Mouse (Mus musculus): ENCODE results near the gene Pes1. TPM values are rescaled to one million over a fixed set of nuclear protein-coding genes. Genes with fewer than 3 reads are reported as not detected.
"Not testable (repeated sequence)": the region's sequence is repeated elsewhere in the genome, so short reads cannot be mapped to it uniquely, and the experiment has no call there.

Pes1 gene
- 10 to 100 TPM; 62.1 to 73.2 TPM for total RNA-seq (2021)
- 29.7 and 38.6 TPM in 2 replicates for polyA plus RNA-seq (2012; rRNA removed)
- long read RNA-seq, transcript Pes1-201 (15 exons, 2,911 nt) = major isoform, 38 of 41 reads
- long read RNA-seq, partial matches to known transcripts = 1 of 41 reads
- long read RNA-seq, other reads (novel, unspliced or antisense) = 2 of 41 reads

GRCm38 (mm10) chr11:3963610-3964415, at the start of gene Pes1:
Pes1 (plus strand) TSS chr11:3963975.
- peak; percentile 87 for DNase-seq

GRCm38 (mm10) chr11:3914109-3914840, 49.5 kb upstream of the Pes1 start, which contains the start of gene Slc35e4:
Slc35e4 (minus strand) TSS chr11:3914664.
- peak; percentile 85 for DNase-seq

GRCm38 (mm10) chr11:3918738-3919137, 45.0 kb upstream of the Pes1 start:
- DNase-seq = no peak

DNA sequence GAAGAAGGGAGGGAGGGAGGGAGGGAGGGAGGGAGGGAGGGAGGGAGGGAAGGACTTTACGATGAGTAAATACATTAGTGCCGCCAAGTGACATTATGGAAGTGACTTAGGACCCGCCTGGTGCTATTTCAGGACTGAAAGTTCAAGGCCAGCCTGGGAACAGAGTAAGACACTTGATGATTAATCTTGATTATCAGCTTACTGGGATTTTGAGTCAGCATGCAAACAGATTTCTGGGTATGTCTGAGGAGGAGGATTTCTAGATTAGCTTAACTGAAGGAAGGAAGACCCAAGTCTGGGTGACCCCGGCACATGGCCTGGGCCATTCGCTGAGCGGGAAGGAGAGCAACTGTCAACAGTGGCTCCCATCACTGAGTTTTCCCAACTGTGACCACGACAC, 43.3 kb upstream of the Pes1 start:
- DNase-seq = peak; percentile 82

DNA sequence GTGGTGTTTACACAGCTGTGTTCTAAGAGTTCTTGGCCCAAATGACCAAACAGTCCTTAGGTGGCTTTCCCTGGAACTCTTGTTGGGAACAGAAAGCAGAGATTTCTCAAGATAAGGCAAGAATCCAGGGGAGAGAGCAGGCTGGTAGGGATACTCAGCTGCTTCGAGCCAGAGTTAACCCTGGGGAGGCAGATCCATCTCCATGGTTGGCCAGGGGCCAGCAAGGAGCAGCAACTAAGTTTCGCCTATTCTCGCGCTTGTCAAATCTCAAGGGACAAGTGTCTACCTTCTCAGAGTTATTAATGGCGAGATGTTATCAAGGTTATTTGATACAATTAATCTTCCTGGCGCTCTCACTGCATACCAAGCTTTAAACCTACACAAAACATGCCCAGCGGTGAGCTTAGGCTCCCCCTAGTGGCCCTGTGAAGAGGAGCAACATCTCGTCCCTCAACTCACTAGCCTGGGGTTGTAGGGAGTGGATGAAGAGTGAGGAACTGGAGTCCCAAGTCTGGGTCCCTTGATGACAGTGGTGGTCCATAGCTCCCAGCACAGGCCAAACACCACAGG, 42.4 kb upstream of the Pes1 start:
- peak; percentile 67 for DNase-seq

GRCm38 (mm10) chr11:3922115-3922514, 41.7 kb upstream of the Pes1 start:
- no peak for DNase-seq

GRCm38 (mm10) chr11:3922731-3923130, 41.0 kb upstream of the Pes1 start:
- DNase-seq = no peak

DNA sequence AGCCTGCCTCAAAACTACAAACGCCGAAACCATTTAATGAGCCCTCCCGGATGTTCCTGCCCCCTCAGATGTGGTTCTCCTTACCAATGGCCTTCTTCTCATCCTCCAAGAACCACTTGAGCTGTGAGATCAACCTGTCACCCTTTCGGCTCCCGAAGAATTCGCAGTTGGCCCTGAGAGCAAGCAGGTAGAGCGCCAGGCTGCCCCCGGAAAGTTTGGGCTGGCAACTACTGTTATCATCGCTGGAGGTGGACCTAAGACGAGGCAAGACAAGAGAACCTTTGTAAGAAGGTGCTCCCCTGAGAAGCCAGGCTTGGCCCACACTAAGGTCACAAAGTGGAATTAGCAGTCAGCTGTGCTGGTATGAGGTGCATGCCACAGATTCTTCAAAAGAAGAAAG, 37.9 kb upstream of the Pes1 start:
- no peak for DNase-seq

DNA sequence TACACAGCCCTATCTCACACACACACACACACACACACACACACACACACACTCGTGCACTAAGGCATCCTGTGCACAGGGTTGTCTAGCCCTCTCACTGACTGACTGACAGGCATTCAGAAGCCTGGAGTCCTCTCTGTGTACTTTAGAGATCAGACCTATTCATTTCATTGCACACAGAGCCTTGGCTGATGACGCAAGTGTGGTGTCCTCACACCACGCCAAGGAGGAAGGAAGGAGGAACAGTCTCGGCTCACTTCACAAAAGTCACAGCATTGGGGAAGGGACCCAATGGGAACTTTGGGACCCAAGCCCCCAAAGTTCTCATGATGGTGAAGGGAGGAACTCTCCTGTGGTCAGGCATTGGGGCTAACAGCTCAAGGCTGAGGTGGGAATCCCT, 33.8 kb upstream of the Pes1 start:
- DNase-seq = no peak

GRCm38 (mm10) chr11:3930931-3931330, 32.8 kb upstream of the Pes1 start:
- DNase-seq = no peak

- DNase-seq = peak; percentile 94
Observed at GRCm38 (mm10) chr11:3931511-3932211, 32.1 kb upstream of the Pes1 start, which contains the start of gene Tcn2. Tcn2 (minus strand) TSS chr11:3932159.

GRCm38 (mm10) chr11:3933756-3934285, 30.0 kb upstream of the Pes1 start:
- no peak for DNase-seq

- DNase-seq = no peak
Observed at GRCm38 (mm10) chr11:3935135-3935534, 28.6 kb upstream of the Pes1 start.

DNA sequence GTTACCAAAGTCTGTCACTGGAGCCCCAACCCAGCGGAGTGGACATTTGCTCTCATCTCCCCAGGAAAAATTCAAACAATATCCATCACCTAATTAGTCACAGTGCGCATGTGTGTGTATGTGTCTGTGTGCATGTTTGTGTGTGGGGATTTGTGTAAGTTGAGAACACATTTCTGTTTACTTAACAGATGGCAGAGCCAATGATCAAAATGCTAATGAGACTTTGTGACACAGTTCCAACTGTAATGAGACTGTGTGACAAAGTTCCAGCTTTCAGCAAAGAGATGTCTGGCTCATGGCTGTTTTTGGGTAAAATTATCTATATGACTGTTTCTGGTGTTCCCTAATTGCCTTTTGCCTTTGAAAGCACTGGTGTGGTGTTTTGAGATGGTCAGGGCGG, 27.5 kb upstream of the Pes1 start:
- no peak for DNase-seq

GRCm38 (mm10) chr11:3937321-3937874, 26.4 kb upstream of the Pes1 start:
- DNase-seq = no peak

DNA sequence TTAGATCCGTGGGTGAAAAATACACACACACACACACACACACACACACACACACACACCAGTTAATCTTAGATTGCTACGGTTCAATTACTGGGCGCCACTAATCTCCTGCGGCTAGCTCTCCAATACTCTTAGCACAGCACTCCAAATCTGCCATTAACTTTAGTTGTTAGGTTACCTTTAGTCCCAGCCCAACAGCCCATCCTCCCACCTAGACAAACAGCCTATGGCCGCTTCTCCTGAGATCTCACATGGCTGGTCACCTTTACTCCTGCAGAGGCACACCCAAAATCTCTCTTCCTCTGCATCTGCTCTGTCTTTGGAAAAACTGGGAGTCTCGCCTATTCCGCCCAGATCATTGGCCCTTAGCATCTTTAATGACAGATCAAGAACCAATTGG, 22.4 kb upstream of the Pes1 start:
- DNase-seq = no peak

DNA sequence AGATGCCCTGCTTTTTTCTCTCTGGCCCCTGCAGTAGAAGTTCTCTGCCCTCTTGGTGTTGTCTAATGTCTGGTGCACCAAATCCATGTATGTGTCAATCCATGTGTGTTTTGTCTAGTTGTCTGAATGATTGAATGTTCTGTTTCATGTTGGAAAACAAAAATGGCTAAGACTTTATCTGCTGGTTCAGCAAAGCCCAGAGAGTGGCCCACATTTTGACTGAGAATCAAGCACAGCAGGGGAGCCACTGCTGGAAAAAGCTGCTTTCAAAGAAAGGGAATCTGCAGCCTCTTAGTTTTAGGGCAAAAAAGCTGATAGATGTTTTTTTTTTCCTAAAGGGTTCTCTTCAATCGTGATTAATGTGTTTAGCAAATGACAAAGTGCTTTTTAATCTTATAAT, 17.4 kb upstream of the Pes1 start:
- DNase-seq = no peak

DNA sequence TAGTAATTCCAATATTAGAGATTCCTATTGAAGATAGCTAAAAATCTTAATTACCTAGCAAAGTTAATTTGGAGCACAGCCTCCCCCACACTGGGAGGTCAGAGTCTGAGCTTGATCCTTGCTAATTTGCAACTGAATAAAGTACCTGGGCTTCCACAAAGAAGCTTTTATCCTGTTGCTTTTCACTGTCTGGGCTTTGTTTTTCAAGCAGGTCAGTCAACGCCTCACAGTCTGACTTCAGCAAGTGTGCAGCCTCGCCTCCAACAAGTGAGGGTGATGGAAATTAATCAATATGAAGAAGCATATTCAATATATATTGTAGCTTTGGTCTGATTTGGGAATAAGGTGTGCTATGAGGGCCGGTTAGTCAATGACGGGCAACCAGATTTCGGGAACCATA, 8.9 kb upstream of the Pes1 start:
- DNase-seq = not testable (repeated sequence)

- not testable (repeated sequence) for DNase-seq
Observed at GRCm38 (mm10) chr11:3955371-3955770, 8.4 kb upstream of the Pes1 start.

GRCm38 (mm10) chr11:3960901-3961300, 2.9 kb upstream of the Pes1 start:
- DNase-seq = no peak

GRCm38 (mm10) chr11:3961761-3962160, 2.0 kb upstream of the Pes1 start:
- no peak for DNase-seq

Measured in adrenal gland, adult 2 months (tissue).